Mouse (Mus musculus): ENCODE measurements around the gene Bag1. TPM values are rescaled to one million over a fixed set of nuclear protein-coding genes. Genes with fewer than 3 reads are reported as not detected.

Gene Bag1
- polyA plus RNA-seq (2014; fragmentation: Nextera tagmentation; extraction: Ambion mirVana) = 203 and 204 TPM in 2 replicates

DNA sequence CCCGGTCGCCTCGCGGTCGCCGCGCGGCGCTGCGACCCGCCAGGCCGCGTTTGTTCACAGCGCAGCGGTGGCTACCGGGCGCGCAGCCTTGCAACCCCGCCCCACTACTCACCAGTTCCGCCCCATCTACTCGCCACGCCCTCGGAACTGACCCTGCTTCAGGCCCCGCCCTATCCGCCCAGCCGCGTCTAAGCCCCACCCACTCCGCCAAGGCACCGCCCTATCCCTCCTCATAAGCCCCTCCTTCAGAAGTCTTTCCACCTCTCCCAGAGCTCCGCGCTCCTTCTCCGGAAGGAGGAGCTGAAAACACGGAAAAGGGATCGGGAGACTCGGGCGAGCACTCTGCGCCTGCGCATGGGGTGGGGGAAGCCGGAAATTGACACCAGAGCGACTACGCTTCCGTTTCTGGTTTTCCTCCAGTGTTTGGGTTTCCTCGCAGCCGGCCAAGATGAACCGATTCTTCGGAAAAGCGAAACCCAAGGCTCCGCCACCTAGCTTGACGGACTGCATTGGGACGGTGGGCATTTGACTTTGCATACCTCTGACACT lies at the start of gene Bag1, which contains the start of gene Chmp5:
TSS of gene Bag1 (minus strand) at position 135 of the 549 bp plus-strand sequence.
TSS of gene Chmp5 (plus strand) at position 248 of the 549 bp plus-strand sequence.
- WGBS = under 1% methylated on average over 50 of the region's 50 CpGs
- Histone ChIP-seq H3K27me3 (ENCODE audit: control insufficient read depth, insufficient read depth, low read length) (no peaks in the 10 kb centered on the region), H3K4me3 (replicated peaks; ENCODE audit: low read depth, low read length) (peak within 1 kb of the TSS; percentile 85), H3K4me1 (ENCODE audit: control insufficient read depth, insufficient read depth, low read length) (peaks cover 17% of the 10 kb centered on the region), H3K9ac (replicated peaks; ENCODE audit: low read length) (peak within 1 kb of the TSS; percentile 86), H3K4me2 (ENCODE audit: low read length) (peak within 1 kb of the TSS; percentile 66), H3K27ac (replicated peaks; ENCODE audit: low read depth, low read length) (peak within 1 kb of the TSS; percentile 84), H3K9me3 (ENCODE audit: control insufficient read depth, low read length) (no peaks in the 10 kb centered on the region), H3K36me3 (ENCODE audit: control insufficient read depth, insufficient read depth, low read length) (peaks cover 52% of the 10 kb centered on the region)
- DNase-seq = peak; percentile 99
- peak; percentile 99 for ATAC-seq (ENCODE audit: low FRiP score, low TSS enrichment)

DNA sequence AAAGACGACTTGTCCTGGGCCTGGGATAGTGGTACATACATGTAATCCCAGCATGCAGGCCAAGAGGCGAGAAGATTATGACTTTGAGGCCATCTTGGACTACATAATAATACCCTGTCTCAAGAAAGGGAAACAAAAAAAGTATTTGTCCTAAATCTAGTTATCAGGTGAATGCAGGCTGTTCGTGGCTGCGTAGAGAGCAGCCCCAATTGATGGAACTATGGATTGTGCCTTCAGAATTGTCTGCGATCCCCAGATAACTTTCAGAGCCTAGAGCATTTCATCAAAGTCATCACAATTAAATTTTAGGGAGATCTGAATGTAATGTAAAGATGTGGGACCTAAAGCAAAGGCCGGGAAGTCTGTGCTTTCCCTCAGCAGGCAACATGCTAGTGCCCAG lies 48.2 kb upstream of the Bag1 start:
- no peak for ATAC-seq (ENCODE audit: low FRiP score, low TSS enrichment)
- Histone ChIP-seq H3K27ac (replicated peaks; ENCODE audit: low read depth, low read length) (no peak overlapping the region), H3K27me3 (ENCODE audit: control insufficient read depth, insufficient read depth, low read length) (no peaks in the 10 kb centered on the region), H3K4me3 (replicated peaks; ENCODE audit: low read depth, low read length) (no peak overlapping the region), H3K36me3 (ENCODE audit: control insufficient read depth, insufficient read depth, low read length) (peaks cover 99% of the 10 kb centered on the region), H3K4me2 (ENCODE audit: low read length) (no peak overlapping the region), H3K9ac (replicated peaks; ENCODE audit: low read length) (no peak overlapping the region), H3K9me3 (ENCODE audit: control insufficient read depth, low read length) (no peaks in the 10 kb centered on the region), H3K4me1 (ENCODE audit: control insufficient read depth, insufficient read depth, low read length) (no peaks in the 10 kb centered on the region)
- 96% methylated on average over 6 of the region's 6 CpGs for WGBS
- DNase-seq = no peak

DNA sequence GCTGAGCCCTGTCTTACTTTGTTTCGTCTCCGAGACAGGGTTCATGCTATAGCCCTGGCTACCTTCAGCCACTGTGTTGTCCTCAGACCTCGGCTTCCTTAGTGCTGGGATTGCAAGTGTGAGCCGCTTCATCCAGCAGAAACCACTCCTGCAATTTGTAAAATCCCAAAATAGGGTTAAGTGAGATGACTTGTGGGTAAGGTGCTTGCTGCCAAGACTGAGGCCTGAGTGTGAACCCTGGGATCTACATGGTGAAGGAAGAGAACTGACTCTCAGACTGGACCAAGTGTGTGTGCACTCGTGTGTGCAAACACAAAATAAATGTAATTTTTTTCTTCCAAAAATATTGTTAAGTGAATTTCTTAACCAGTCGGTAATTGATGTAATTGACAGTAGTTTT lies 41.5 kb upstream of the Bag1 start:
- Histone ChIP-seq H3K27ac (replicated peaks; ENCODE audit: low read depth, low read length) (no peak overlapping the region), H3K4me2 (ENCODE audit: low read length) (no peak overlapping the region), H3K27me3 (ENCODE audit: control insufficient read depth, insufficient read depth, low read length) (no peaks in the 10 kb centered on the region), H3K4me3 (replicated peaks; ENCODE audit: low read depth, low read length) (no peak overlapping the region), H3K4me1 (ENCODE audit: control insufficient read depth, insufficient read depth, low read length) (no peaks in the 10 kb centered on the region), H3K9me3 (ENCODE audit: control insufficient read depth, low read length) (no peaks in the 10 kb centered on the region), H3K36me3 (ENCODE audit: control insufficient read depth, insufficient read depth, low read length) (peaks cover 93% of the 10 kb centered on the region), H3K9ac (replicated peaks; ENCODE audit: low read length) (no peak overlapping the region)
- no peak for ATAC-seq (ENCODE audit: low FRiP score, low TSS enrichment)
- 86% methylated on average over 6 of the region's 6 CpGs for WGBS
- no peak for DNase-seq

DNA sequence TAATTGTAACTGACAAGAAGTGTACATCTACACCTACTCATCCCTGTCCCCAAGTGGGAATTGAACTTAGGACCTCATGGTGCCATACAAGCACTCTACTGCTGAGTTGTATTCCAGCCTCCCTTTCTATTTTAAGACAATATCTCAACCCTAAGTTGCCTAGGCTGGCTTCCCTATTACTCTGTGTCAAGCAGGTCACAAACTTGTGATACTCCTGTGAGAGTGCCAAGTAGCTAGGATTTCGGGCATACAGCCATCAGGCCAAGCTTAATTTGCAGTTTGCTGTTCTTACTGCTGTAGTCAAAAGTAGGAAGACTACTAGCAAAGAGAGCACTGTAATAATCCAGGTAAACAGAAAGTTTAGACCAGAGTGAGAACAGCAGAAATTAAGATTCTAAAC lies 35.6 kb upstream of the Bag1 start:
- Histone ChIP-seq H3K27me3 (ENCODE audit: control insufficient read depth, insufficient read depth, low read length) (no peaks in the 10 kb centered on the region), H3K4me3 (replicated peaks; ENCODE audit: low read depth, low read length) (no peak overlapping the region), H3K36me3 (ENCODE audit: control insufficient read depth, insufficient read depth, low read length) (peaks cover 78% of the 10 kb centered on the region), H3K4me2 (ENCODE audit: low read length) (no peak overlapping the region), H3K9ac (replicated peaks; ENCODE audit: low read length) (no peak overlapping the region), H3K4me1 (ENCODE audit: control insufficient read depth, insufficient read depth, low read length) (no peaks in the 10 kb centered on the region), H3K27ac (replicated peaks; ENCODE audit: low read depth, low read length) (no peak overlapping the region), H3K9me3 (ENCODE audit: control insufficient read depth, low read length) (no peaks in the 10 kb centered on the region)
- 82% methylated on average over 1 of the region's 1 CpGs for WGBS
- DNase-seq (no peak), ATAC-seq (ENCODE audit: low FRiP score, low TSS enrichment) (no peak)

DNA sequence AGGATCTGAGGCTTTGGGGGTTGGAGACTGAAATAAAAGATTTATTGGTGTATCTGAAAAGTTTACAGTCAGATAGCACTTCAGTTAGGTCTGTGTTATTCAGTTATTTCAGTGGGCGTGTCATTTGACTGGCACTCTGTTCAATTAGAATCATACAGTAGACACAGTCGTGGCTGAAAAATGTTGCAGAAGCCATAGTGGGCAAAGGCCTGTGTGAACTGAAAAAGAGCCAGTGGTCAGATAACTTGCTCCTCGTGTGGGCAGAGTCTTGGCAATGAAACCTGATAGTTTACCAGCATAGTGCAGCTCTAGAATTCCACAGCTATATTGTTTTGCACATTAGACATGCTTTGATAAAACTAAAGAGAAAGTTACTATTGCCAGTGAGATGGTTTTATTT lies 34.4 kb upstream of the Bag1 start:
- H3K36me3 ChIP-seq (ENCODE audit: control insufficient read depth, insufficient read depth, low read length) = peaks cover 79% of the 10 kb centered on the region
- ATAC-seq (ENCODE audit: low FRiP score, low TSS enrichment) = no peak
- no peak overlapping the region for H3K27ac ChIP-seq (replicated peaks; ENCODE audit: low read depth, low read length)
- no peak for DNase-seq
- H3K4me1 ChIP-seq (ENCODE audit: control insufficient read depth, insufficient read depth, low read length) = no peaks in the 10 kb centered on the region
- 91% methylated on average over 3 of the region's 3 CpGs for WGBS
- H3K27me3 ChIP-seq (ENCODE audit: control insufficient read depth, insufficient read depth, low read length) = no peaks in the 10 kb centered on the region
- H3K4me3 ChIP-seq (replicated peaks; ENCODE audit: low read depth, low read length) = no peak overlapping the region
- H3K4me2 ChIP-seq (ENCODE audit: low read length) = no peak overlapping the region
- no peaks in the 10 kb centered on the region for H3K9me3 ChIP-seq (ENCODE audit: control insufficient read depth, low read length)
- H3K9ac ChIP-seq (replicated peaks; ENCODE audit: low read length) = no peak overlapping the region

DNA sequence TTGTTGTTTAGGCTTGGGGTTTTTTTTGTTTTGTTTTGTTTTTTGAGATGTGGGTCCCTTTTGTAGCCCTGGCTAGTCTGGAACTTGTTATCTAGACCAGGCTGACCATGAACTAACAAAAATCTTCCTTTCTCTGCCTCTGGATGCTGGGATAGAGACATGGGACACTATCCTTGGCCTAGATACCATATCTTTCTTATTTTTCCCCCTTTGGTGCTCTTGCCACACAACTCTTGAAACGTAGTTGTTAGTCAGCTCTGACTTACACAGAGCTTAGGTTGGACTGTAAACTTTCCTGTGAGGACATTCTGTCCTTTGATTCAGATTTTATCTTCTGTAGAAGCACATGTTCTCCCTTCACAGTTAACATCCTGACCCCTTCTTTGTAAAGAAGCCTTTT lies 31.3 kb upstream of the Bag1 start:
- no peak overlapping the region for H3K4me2 ChIP-seq (ENCODE audit: low read length)
- no peaks in the 10 kb centered on the region for H3K4me1 ChIP-seq (ENCODE audit: control insufficient read depth, insufficient read depth, low read length)
- H3K9ac ChIP-seq (replicated peaks; ENCODE audit: low read length) = no peak overlapping the region
- peaks cover 70% of the 10 kb centered on the region for H3K36me3 ChIP-seq (ENCODE audit: control insufficient read depth, insufficient read depth, low read length)
- H3K4me3 ChIP-seq (replicated peaks; ENCODE audit: low read depth, low read length) = no peak overlapping the region
- DNase-seq = no peak
- H3K27me3 ChIP-seq (ENCODE audit: control insufficient read depth, insufficient read depth, low read length) = no peaks in the 10 kb centered on the region
- no peaks in the 10 kb centered on the region for H3K9me3 ChIP-seq (ENCODE audit: control insufficient read depth, low read length)
- ATAC-seq (ENCODE audit: low FRiP score, low TSS enrichment) = no peak
- H3K27ac ChIP-seq (replicated peaks; ENCODE audit: low read depth, low read length) = no peak overlapping the region
- WGBS = 100% methylated on average over 1 of the region's 1 CpGs

DNA sequence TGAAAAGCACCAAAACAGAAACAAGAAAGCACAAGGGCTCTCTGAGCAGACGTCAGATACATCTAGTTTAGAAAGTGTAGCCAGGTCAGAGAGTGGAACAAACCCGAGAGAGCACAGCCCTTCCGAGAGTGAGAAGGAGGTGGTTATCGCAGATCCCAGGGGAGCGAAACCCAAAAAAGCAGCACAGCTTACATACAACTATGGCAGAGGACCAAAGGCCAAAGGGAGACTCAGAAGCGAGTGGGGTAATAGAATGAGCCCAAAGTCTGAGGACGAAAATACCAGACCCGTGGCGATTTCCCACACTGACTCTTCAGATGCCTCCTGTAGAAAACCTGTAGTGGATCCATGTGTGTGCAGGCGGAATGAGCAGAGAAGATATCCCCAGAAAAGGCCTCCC lies 28.6 kb upstream of the Bag1 start:
- ATAC-seq (ENCODE audit: low FRiP score, low TSS enrichment) (no peak), DNase-seq (no peak)
- no peak overlapping the region for H3K4me2 ChIP-seq (ENCODE audit: low read length)
- 96% methylated on average over 10 of the region's 10 CpGs for WGBS
- no peak overlapping the region for H3K27ac ChIP-seq (replicated peaks; ENCODE audit: low read depth, low read length)
- H3K9ac ChIP-seq (replicated peaks; ENCODE audit: low read length) = no peak overlapping the region
- no peaks in the 10 kb centered on the region for H3K27me3 ChIP-seq (ENCODE audit: control insufficient read depth, insufficient read depth, low read length)
- no peak overlapping the region for H3K4me3 ChIP-seq (replicated peaks; ENCODE audit: low read depth, low read length)
- no peaks in the 10 kb centered on the region for H3K9me3 ChIP-seq (ENCODE audit: control insufficient read depth, low read length)
- peaks cover 5% of the 10 kb centered on the region; the same call in 1 of the 2 replicates for H3K4me1 ChIP-seq (ENCODE audit: control insufficient read depth, insufficient read depth, low read length)
- H3K36me3 ChIP-seq (ENCODE audit: control insufficient read depth, insufficient read depth, low read length) = peaks cover 55% of the 10 kb centered on the region

DNA sequence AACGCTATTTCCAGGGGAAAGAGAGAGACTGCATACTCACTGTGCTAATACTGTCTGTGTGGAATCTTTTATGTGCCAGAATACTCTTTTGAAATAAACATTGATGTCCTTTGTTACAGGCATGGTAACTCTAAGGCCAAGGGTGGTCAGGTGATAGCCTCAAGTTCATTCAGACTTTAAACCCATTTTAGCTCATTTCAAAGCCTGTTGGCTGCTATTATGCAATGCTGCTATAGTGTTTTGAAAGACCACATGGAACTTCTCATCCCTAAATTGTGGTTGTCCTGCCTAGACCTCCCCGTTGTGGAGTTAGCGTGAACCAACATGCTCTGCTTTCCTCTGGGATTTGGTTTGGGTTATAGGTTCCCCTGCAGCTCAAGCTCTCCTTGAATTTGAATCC lies 27.6 kb upstream of the Bag1 start:
- Histone ChIP-seq H3K27ac (replicated peaks; ENCODE audit: low read depth, low read length) (no peak overlapping the region), H3K9ac (replicated peaks; ENCODE audit: low read length) (no peak overlapping the region), H3K36me3 (ENCODE audit: control insufficient read depth, insufficient read depth, low read length) (peaks cover 47% of the 10 kb centered on the region), H3K9me3 (ENCODE audit: control insufficient read depth, low read length) (no peaks in the 10 kb centered on the region), H3K4me2 (ENCODE audit: low read length) (no peak overlapping the region), H3K4me3 (replicated peaks; ENCODE audit: low read depth, low read length) (no peak overlapping the region), H3K27me3 (ENCODE audit: control insufficient read depth, insufficient read depth, low read length) (no peaks in the 10 kb centered on the region), H3K4me1 (ENCODE audit: control insufficient read depth, insufficient read depth, low read length) (peaks cover 5% of the 10 kb centered on the region; the same call in 1 of the 2 replicates)
- no peak for DNase-seq
- ATAC-seq (ENCODE audit: low FRiP score, low TSS enrichment) = no peak
- 92% methylated on average over 3 of the region's 3 CpGs for WGBS

DNA sequence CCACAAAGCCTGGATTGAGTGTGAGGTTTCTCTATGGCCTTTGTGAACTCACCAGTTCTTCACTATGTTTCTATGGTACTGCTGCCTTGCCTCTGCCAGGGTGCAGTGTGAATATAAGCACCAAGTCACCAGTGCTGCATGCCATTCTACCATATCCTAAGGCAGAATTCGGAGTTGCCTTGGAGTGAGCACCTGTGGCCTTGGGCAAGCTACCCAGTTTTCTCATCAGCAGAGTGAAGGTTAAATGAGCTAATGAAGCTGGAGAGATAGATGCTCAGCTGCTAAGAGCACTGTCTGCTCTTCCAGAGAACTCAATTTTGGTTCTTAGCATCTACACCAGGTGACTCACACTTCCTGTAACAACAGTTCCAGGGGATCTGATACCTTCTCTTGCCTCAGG lies 25.9 kb upstream of the Bag1 start:
- no peak for ATAC-seq (ENCODE audit: low FRiP score, low TSS enrichment)
- Histone ChIP-seq H3K4me2 (ENCODE audit: low read length) (no peak overlapping the region), H3K4me1 (ENCODE audit: control insufficient read depth, insufficient read depth, low read length) (peaks cover 10% of the 10 kb centered on the region; the same call in 1 of the 2 replicates), H3K4me3 (replicated peaks; ENCODE audit: low read depth, low read length) (no peak overlapping the region), H3K9ac (replicated peaks; ENCODE audit: low read length) (no peak overlapping the region), H3K36me3 (ENCODE audit: control insufficient read depth, insufficient read depth, low read length) (peaks cover 30% of the 10 kb centered on the region), H3K9me3 (ENCODE audit: control insufficient read depth, low read length) (no peaks in the 10 kb centered on the region), H3K27ac (replicated peaks; ENCODE audit: low read depth, low read length) (no peak overlapping the region), H3K27me3 (ENCODE audit: control insufficient read depth, insufficient read depth, low read length) (no peaks in the 10 kb centered on the region)
- no peak for DNase-seq
- 100% methylated on average over 1 of the region's 1 CpGs for WGBS

Data from midbrain, embryonic 14.5 days (tissue).